Mouse (Mus musculus): ENCODE results near the gene Prkg1. TPM values are rescaled to one million over a fixed set of nuclear protein-coding genes. Genes with fewer than 3 reads are reported as not detected.

Prkg1 gene
- polyA plus RNA-seq, 1 experiment from 2014 or later = 0.83 TPM

DNA sequence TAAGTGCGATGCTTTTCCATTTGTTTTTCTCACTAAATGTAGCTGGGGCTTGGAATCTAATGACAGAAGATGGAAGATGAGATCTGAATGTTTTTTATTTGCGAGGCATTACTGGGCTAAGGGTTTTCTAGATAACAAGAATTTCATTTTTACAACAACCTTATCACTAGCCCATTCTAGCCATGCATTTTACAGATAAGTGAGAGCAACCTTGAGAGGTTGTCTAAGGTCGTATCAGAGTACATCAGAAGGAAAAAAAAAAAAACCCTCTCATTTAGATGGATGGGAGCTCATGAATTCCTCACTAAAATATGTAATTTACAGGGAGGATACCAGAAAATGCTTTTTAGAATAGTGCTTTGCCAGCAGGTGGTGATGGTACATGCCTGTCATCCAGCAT lies 863.8 kb downstream of the Prkg1 start:
- Histone ChIP-seq H3K9me3 (replicated peaks) (no peaks in the 10 kb centered on the region), H3K4me1 (replicated peaks) (no peaks in the 10 kb centered on the region), H3K4me3 (replicated peaks) (no peak overlapping the region), H3K36me3 (no peaks in the 10 kb centered on the region), H3K9ac (no peak overlapping the region), H3K4me2 (no peak overlapping the region), H3K27ac (no peak overlapping the region), H3K27me3 (no peaks in the 10 kb centered on the region)
- 33% methylated on average over 3 of the region's 3 CpGs for WGBS (ENCODE audit: insufficient replicate concordance)
- no peak for DNase-seq
- no peak for ATAC-seq (ENCODE audit: low read depth)

DNA sequence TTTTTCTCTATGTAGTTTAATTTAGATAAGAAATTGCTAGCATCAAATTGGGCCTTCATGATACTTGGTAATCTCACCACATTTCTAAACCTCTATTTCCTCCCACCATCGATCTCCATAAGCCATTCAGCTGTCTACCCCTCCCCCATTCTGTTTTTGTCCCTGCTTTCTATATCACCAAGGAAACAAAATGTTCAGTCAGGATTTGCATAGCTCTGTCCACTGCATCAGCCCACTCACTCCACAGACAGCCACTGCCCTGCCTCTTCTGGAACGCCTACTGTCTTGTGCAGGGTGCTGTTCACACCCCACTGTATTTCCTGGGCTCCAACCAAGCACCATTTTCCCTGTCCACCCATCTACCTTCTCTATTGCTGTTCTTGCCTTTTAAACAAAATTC lies 874.5 kb downstream of the Prkg1 start:
- WGBS (ENCODE audit: insufficient replicate concordance) = 72% methylated on average over 2 of the region's 2 CpGs
- no peak for DNase-seq

DNA sequence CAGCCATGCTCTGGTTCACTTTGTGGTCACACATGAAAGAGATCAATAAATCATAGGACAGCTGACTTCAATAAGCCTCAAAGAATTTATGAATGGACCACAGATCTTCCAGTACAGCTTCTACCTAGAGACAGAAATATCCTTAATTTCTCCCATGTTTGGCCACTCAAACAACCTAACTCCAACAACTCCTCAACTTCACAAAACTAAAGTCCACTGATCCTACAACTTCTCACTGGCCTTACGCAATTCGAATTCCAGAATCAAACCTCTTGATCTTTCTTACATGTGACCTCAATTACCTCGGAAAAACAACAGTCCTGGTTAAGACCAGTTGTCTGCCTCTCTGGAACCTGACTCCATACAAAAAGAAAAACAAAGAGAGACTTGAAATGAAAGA lies 875.0 kb downstream of the Prkg1 start:
- 61% methylated on average over 3 of the region's 3 CpGs for WGBS (ENCODE audit: insufficient replicate concordance)
- H3K4me1 ChIP-seq (replicated peaks) = no peaks in the 10 kb centered on the region

More for the DNA sequence above, 874.5 kb downstream of the Prkg1 start:
- Histone ChIP-seq H3K9me3 (replicated peaks) (no peaks in the 10 kb centered on the region), H3K36me3 (no peaks in the 10 kb centered on the region), H3K4me2 (no peak overlapping the region), H3K4me3 (replicated peaks) (no peak overlapping the region), H3K4me1 (replicated peaks) (no peaks in the 10 kb centered on the region), H3K27ac (no peak overlapping the region), H3K27me3 (no peaks in the 10 kb centered on the region), H3K9ac (no peak overlapping the region)
- no peak for ATAC-seq (ENCODE audit: low read depth)

DNA sequence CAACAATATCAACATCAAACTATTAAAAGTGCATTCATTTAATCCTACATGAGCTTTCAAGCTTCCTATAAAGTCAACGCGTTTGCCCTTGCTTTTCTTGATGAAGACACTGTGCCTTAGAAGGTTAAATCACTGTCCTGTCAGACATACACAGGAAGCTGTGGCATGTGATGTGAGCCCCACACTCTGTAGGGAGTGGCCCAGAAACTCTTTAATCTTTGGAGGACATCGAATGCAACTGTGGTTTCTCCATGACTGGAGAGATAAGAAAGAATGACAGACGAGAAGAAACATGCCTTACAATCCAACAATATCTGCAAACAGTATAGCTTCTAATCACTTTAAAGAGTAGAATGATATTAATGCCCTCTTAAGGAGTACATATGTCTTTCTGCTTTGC lies 903.4 kb downstream of the Prkg1 start:
- Histone ChIP-seq H3K4me3 (replicated peaks) (no peak overlapping the region), H3K4me2 (no peak overlapping the region)
- ATAC-seq (ENCODE audit: low read depth) = no peak

More for the DNA sequence above, 875.0 kb downstream of the Prkg1 start:
- H3K27me3 ChIP-seq = no peaks in the 10 kb centered on the region
- H3K4me3 ChIP-seq (replicated peaks) = no peak overlapping the region
- DNase-seq (no peak), ATAC-seq (ENCODE audit: low read depth) (no peak)
- H3K9me3 ChIP-seq (replicated peaks) = no peaks in the 10 kb centered on the region
- no peak overlapping the region for H3K4me2 ChIP-seq
- H3K9ac ChIP-seq = no peak overlapping the region
- H3K27ac ChIP-seq = no peak overlapping the region
- H3K36me3 ChIP-seq = no peaks in the 10 kb centered on the region

DNA sequence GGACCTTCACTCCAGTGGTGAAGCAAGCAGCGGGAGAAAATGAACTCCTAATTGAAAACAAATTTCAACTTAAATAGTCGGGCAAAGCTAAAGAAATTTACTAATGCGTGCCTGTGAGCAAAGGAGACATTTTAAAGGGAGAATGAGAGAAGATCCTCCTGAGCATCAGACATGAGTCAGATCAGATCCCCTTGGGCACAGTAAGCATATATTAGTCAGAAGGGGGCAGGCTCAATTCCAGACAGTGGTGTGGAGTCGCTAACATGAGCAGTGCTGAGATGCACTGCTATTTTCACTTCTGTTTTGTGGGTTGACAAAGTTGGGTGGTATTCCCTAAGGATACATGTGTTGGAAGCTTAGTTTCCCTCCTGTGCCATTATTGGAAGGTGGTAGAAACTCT lies 913.8 kb downstream of the Prkg1 start:
- no peak for ATAC-seq (ENCODE audit: low read depth)
- no peaks in the 10 kb centered on the region for H3K27me3 ChIP-seq

More for the DNA sequence above, 903.4 kb downstream of the Prkg1 start:
- DNase-seq = no peak
- 21% methylated on average over 4 of the region's 4 CpGs for WGBS (ENCODE audit: insufficient replicate concordance)
- Histone ChIP-seq H3K36me3 (no peaks in the 10 kb centered on the region), H3K27me3 (no peaks in the 10 kb centered on the region), H3K9ac (no peak overlapping the region), H3K9me3 (replicated peaks) (no peaks in the 10 kb centered on the region), H3K4me1 (replicated peaks) (no peaks in the 10 kb centered on the region), H3K27ac (no peak overlapping the region)

DNA sequence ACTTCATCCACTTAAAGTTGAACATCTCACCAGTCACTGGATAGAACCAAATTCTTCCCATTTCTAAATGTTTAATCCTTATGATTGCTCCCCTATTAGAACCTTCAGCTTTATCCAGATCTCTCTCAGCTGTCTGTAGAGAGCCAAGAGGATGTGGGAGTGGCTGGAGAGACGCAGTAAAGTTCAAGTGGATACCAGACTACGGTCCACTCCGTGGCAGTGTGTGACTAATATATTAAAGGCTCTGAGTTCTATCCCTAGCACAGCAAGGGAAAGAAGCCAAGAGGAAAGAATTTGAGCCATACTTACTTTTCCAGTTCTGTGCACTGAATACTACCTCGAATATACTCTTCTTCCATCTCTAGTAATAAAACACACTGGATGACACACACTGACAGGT lies 919.9 kb downstream of the Prkg1 start:
- H3K4me2 ChIP-seq = no peak overlapping the region
- WGBS (ENCODE audit: insufficient replicate concordance) = 52% methylated on average over 4 of the region's 4 CpGs
- no peaks in the 10 kb centered on the region for H3K36me3 ChIP-seq
- no peak overlapping the region for H3K4me3 ChIP-seq (replicated peaks)
- DNase-seq (no peak), ATAC-seq (ENCODE audit: low read depth) (no peak)
- no peak overlapping the region for H3K27ac ChIP-seq
- H3K27me3 ChIP-seq = no peaks in the 10 kb centered on the region
- H3K9ac ChIP-seq = no peak overlapping the region
- H3K4me1 ChIP-seq (replicated peaks) = no peaks in the 10 kb centered on the region
- H3K9me3 ChIP-seq (replicated peaks) = no peaks in the 10 kb centered on the region

More for the DNA sequence above, 913.8 kb downstream of the Prkg1 start:
- Histone ChIP-seq H3K4me2 (no peak overlapping the region), H3K27ac (no peak overlapping the region), H3K9ac (no peak overlapping the region), H3K9me3 (replicated peaks) (no peaks in the 10 kb centered on the region), H3K4me3 (replicated peaks) (no peak overlapping the region), H3K4me1 (replicated peaks) (no peaks in the 10 kb centered on the region), H3K36me3 (no peaks in the 10 kb centered on the region)
- DNase-seq = no peak
- WGBS (ENCODE audit: insufficient replicate concordance) = 76% methylated on average over 4 of the region's 4 CpGs

DNA sequence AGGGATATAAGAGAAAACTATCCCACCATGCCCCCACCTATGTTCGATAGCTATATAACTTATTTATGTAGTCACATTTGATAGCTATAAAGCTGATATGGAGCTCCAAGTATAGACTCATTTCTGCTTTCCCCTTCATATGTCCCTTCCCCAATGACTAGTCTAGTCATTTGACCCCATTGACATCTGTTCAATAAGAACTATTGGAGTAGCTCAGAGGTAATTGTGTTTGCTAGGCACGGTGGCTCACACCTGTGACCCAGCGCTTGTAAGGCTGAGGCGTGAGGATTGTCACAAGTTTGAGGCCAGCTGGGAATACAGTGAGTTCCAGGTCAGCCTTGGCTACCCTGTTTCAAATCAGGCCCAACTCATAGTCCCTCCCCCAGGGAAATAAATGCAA lies 921.2 kb downstream of the Prkg1 start:
- no peak for DNase-seq
- no peak overlapping the region for H3K27ac ChIP-seq
- no peaks in the 10 kb centered on the region for H3K9me3 ChIP-seq (replicated peaks)
- no peaks in the 10 kb centered on the region for H3K36me3 ChIP-seq
- WGBS (ENCODE audit: insufficient replicate concordance) = 63% methylated on average over 4 of the region's 4 CpGs
- H3K9ac ChIP-seq = no peak overlapping the region
- H3K4me2 ChIP-seq = no peak overlapping the region
- no peak overlapping the region for H3K4me3 ChIP-seq (replicated peaks)
- H3K4me1 ChIP-seq (replicated peaks) = no peaks in the 10 kb centered on the region
- H3K27me3 ChIP-seq = no peaks in the 10 kb centered on the region
- ATAC-seq (ENCODE audit: low read depth) = no peak

DNA sequence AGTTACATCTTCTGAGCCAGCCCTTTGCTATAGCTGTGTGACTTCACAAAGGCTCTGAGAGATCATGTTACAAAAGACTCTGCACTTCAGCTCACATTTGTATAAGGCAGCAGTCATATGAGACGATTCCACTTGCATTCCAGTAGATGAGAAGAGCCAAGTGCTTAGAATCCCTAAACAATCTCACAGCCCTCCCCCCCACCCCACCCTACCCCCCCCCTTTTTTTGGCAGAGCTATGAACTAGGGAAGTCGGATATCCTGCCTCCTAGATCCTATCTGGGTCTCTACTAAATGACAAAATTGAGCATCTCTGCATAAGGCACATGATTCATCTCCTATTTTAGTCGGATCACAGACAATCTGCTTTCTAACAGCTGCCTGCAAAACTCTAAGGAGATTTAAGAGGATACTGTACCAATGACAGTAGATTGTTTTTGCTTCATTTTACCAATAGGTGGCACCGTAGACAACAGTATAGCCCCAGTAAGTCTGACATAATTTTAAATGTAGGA lies 921.7 kb downstream of the Prkg1 start:
- ATAC-seq (ENCODE audit: low read depth) (no peak), DNase-seq (no peak)
- Histone ChIP-seq H3K9ac (no peak overlapping the region), H3K36me3 (no peaks in the 10 kb centered on the region), H3K27me3 (no peaks in the 10 kb centered on the region), H3K4me1 (replicated peaks) (no peaks in the 10 kb centered on the region), H3K27ac (no peak overlapping the region), H3K4me2 (no peak overlapping the region), H3K4me3 (replicated peaks) (no peak overlapping the region), H3K9me3 (replicated peaks) (no peaks in the 10 kb centered on the region)
- 4% methylated on average over 4 of the region's 4 CpGs for WGBS (ENCODE audit: insufficient replicate concordance)

DNA sequence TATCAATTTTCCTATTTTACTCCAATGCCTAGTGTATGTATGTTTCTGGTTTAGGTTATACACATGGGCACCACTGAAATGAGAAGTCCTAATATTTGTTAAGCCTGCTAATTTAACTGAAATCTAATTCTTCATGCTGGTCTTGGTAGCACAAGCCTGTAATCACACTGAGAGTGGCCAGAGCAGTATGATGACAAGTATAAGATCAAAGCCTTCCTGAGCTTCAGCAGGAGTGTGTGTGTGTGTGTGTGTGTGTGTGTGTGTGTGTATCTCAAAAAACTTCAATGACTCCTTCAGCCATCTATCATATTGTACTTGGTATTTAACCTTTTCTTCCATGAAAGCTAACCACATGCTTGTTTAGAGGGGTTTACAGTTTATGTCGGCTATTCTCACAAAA lies 922.2 kb downstream of the Prkg1 start:
- Histone ChIP-seq H3K4me2 (no peak overlapping the region), H3K27ac (no peak overlapping the region), H3K27me3 (no peaks in the 10 kb centered on the region), H3K4me1 (replicated peaks) (no peaks in the 10 kb centered on the region), H3K4me3 (replicated peaks) (no peak overlapping the region), H3K9me3 (replicated peaks) (no peaks in the 10 kb centered on the region), H3K36me3 (no peaks in the 10 kb centered on the region), H3K9ac (no peak overlapping the region)
- no peak for ATAC-seq (ENCODE audit: low read depth)
- WGBS (ENCODE audit: insufficient replicate concordance) = 62% methylated on average over 1 of the region's 1 CpGs
- DNase-seq = no peak

DNA sequence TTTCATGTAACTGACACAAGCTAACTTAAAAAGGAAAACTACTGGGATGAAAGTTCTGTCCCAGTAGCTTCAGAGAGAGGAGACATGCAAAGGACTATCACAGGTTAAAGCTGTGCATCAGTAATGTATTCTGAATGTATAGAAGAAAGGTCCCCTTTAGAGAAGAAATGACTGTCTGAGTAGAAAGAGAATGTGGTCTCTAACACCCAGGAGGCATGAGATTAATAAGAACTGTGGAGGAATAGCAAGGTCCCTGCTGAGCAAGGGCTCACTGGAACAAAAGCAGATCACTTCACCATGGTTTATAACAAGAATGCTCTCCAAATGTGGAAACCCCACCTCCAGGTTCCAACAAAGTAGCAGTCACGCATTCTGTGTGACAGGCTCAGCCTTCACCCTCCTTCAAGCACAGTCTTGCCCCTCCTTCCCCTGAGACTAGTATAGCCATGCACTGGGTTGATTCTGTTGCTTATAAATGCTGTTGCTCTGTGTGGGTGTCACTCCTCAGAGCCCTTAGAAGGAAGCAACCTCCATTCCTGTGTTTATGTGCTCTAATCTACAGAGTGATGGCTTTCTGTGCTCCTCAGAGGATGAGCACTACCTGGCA lies 931.7 kb downstream of the Prkg1 start:
- Histone ChIP-seq H3K4me2 (no peak overlapping the region), H3K4me3 (replicated peaks) (no peak overlapping the region), H3K9ac (no peak overlapping the region), H3K9me3 (replicated peaks) (no peaks in the 10 kb centered on the region), H3K27ac (no peak overlapping the region), H3K27me3 (no peaks in the 10 kb centered on the region), H3K4me1 (replicated peaks) (no peaks in the 10 kb centered on the region), H3K36me3 (no peaks in the 10 kb centered on the region)
- DNase-seq (no peak), ATAC-seq (ENCODE audit: low read depth) (no peak)
- WGBS (ENCODE audit: insufficient replicate concordance) = 41% methylated on average over 1 of the region's 1 CpGs

DNA sequence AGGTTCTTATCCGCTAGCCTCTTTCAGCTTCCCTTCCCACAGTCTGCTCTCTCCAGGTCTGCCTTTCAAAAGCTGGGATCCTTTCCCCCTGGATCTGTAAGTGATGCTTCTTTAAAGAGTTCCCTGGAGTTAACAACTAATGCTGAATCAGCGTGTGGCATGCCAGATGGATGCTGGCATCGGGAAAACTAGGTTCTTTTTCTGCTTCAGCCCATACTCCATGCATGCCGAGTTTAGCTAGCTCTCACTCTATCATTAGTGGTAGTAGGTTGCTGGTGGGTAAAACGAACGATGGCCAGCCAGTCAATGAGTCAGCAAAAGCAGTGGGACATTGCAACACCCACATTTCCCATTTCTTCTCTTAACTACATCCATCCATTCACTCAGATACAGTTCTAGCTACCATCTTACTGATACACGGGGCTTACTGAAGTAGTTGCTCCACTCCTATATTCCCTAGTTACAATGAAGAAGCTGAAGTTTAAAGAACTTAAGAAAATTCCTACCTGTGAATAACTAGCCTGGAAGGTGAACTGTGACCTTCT lies 935.5 kb downstream of the Prkg1 start:
- H3K4me2 ChIP-seq = no peak overlapping the region
- 53% methylated on average over 7 of the region's 7 CpGs for WGBS (ENCODE audit: insufficient replicate concordance)
- H3K27me3 ChIP-seq = no peaks in the 10 kb centered on the region
- ATAC-seq (ENCODE audit: low read depth) (no peak), DNase-seq (no peak)
- H3K36me3 ChIP-seq = no peaks in the 10 kb centered on the region
- H3K9me3 ChIP-seq (replicated peaks) = no peaks in the 10 kb centered on the region
- no peaks in the 10 kb centered on the region for H3K4me1 ChIP-seq (replicated peaks)
- H3K9ac ChIP-seq = no peak overlapping the region
- no peak overlapping the region for H3K4me3 ChIP-seq (replicated peaks)
- no peak overlapping the region for H3K27ac ChIP-seq

DNA sequence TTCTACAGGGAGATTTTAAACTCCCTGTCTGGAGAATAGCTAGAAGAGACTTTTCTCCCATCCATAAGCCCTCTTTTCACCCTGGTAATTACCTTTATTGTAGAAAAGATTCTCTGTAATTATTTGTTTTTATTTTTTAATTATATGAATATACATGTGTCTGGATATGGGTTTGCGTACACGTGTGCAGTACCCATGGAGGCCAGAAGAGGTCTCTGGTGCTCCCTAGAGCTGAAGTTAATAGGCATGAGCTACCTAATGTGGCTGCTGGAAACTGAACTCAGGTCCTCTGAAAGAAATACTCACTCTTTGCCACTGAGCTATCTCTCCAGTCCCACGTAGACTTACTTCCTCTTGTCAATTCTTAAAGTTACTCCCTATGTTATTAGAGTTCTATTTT lies 937.0 kb downstream of the Prkg1 start:
- WGBS (ENCODE audit: insufficient replicate concordance) = 47% methylated on average over 3 of the region's 3 CpGs

More for the DNA sequence above, 937.0 kb downstream of the Prkg1 start:
- Histone ChIP-seq H3K27me3 (no peaks in the 10 kb centered on the region), H3K9me3 (replicated peaks) (no peaks in the 10 kb centered on the region), H3K9ac (no peak overlapping the region), H3K4me2 (no peak overlapping the region), H3K4me3 (replicated peaks) (no peak overlapping the region), H3K4me1 (replicated peaks) (no peaks in the 10 kb centered on the region), H3K27ac (no peak overlapping the region), H3K36me3 (no peaks in the 10 kb centered on the region)
- DNase-seq (no peak), ATAC-seq (ENCODE audit: low read depth) (no peak)

Data from liver, embryonic 13.5 days (tissue).